Mouse (Mus musculus): ENCODE data around the gene Vmn1r115. TPM values are rescaled to one million over a fixed set of nuclear protein-coding genes. Genes with fewer than 3 reads are reported as not detected.
"Not testable (repeated sequence)": the region's sequence is repeated elsewhere in the genome, so short reads cannot be mapped to it uniquely, and the experiment has no call there.

The Vmn1r115 gene
- total RNA-seq (2021), result not detected
- long read RNA-seq, experiment 1, result 0 reads
- long read RNA-seq, experiment 2, result 0 reads

DNA sequence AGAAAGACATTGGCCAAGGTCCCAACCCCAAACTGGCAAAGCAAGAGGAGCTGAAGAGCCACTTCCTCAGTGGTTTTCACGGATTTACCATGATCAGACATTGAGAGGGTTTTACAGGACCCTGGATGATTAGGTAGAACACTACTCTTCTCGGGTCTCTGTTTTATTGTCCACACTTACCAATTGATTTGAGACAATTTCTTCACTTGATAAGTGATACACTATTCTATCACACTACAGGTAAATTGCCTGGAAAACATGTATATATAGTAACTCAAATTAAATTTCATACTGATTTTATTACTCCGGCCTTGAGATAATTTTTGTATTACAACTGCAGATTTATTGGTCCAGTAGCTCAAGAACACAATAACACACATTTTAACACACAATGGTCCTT is at the start of gene Vmn1r115:
Vmn1r115 (minus strand) TSS at position 101 of the 400 bp plus-strand sequence.
- H3K4me3 ChIP-seq; DNase-seq (ENCODE audit: low spot score in 2 of 2); H3K27ac ChIP-seq: not testable (repeated sequence)

DNA sequence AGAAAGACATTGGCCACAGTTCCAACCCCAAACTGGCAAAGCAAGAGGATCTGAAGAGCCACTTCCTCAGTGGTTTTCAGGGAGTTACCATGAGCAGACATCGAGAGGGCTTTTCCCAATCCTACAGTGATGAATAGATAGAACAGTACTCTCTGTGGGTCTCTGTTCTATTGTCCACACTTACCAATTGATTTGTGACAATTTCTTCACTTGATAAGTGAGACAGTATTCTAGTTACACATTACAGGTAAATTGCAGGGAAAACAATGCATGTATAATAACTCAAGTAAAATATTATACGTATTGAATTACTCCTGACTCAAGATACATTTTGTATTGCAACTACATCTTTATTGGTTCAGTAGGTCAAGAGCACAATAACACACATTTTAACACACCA is 39.2 kb upstream of the Vmn1r115 start, which contains the start of gene Vmn1r117:
Vmn1r117 (minus strand) TSS at position 101 of the 400 bp plus-strand sequence.
- not testable (repeated sequence) for DNase-seq (ENCODE audit: low spot score in 2 of 2); H3K27ac ChIP-seq; H3K4me3 ChIP-seq

DNA sequence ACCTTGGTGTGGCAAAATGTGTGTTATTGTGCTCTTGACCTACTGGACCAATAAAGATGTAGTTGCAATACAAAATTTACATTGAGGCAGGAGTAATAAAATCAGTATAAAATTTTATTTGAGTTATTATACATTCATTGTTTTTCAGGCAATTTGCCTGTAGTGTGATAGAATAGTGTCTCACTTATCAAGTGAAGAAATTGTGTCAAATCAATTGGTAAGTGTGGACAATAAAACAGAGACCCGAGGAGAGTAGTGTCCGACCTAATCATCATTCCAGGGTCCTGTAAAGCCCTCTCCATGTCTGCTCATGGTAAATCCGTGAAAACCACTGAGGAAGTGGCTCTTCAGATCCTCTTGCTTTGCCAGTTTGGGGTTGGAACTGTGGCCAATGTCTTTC is 27.2 kb upstream of the Vmn1r115 start, which contains the start of gene Vmn1r116:
Vmn1r116 (plus strand) TSS at position 301 of the 400 bp plus-strand sequence.
- not testable (repeated sequence) for H3K4me3 ChIP-seq; H3K27ac ChIP-seq; DNase-seq (ENCODE audit: low spot score in 2 of 2)

DNA sequence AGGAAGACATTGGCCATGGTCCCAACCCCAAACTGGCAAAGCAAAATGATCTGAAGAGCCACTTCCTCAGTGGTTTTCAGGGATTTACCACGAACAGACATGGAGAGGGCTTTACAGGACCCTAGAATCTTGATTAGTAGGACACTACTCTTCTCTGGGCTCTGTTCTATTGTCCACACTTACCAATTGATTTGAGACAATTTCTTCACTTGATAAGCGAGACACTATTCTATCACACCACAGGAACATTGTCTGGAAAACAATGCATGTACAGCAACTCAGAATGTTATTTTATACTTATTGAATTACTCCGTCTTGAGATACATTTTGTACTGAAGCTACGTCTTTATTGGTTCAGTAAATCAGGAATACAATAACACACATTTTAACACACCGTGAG is 32.7 kb downstream of the Vmn1r115 start, which contains the start of gene Vmn1r114:
Vmn1r114 (minus strand) TSS at position 101 of the 400 bp plus-strand sequence.
- H3K27ac ChIP-seq; DNase-seq (ENCODE audit: low spot score in 2 of 2); H3K4me3 ChIP-seq: not testable (repeated sequence)

Other genes starting within 250 kb of the Vmn1r115 start
- not detected for gene Gm4513, start 246.0 kb downstream of the Vmn1r115 start, total RNA-seq (2021)
- not detected for gene Vmn1r107, start 176.1 kb downstream of the Vmn1r115 start, total RNA-seq (2021)
- gene Vmn1r111, start 141.8 kb downstream of the Vmn1r115 start, total RNA-seq (2021), result not detected
- not detected for gene Gm10668, start 114.4 kb downstream of the Vmn1r115 start, total RNA-seq (2021)
- not detected for gene Vmn1r112, start 73.8 kb downstream of the Vmn1r115 start, total RNA-seq (2021)
- gene Vmn1r113, start 57.7 kb downstream of the Vmn1r115 start, total RNA-seq (2021), result not detected
- not detected for gene Vmn1r114, start 32.8 kb downstream of the Vmn1r115 start, total RNA-seq (2021)
- not detected for gene Vmn1r116, start 27.3 kb upstream of the Vmn1r115 start, total RNA-seq (2021)
- not detected for gene Vmn1r117, start 39.1 kb upstream of the Vmn1r115 start, total RNA-seq (2021)
- not detected for gene Vmn1r118, start 67.4 kb upstream of the Vmn1r115 start, total RNA-seq (2021)
- gene Vmn1r119, start 167.5 kb upstream of the Vmn1r115 start, total RNA-seq (2021), result not detected
- not detected for gene Vmn1r120, start 208.8 kb upstream of the Vmn1r115 start, total RNA-seq (2021)